Mouse (Mus musculus) heart, postnatal 0 days (tissue): Measurements from ENCODE around the gene Otulin.

ENCODE experiments used
- CTCF ChIP-seq: IDR thresholded peaks from 2 replicates; pipeline ENCODE4 v1.5.1; 2016; ENCODE audit warnings: antibody characterized with exemption, control low read depth, low read depth
- EP300 ChIP-seq: IDR thresholded peaks from 2 replicates; pipeline ENCODE4 v1.6.1; 2016; ENCODE audit warnings: antibody characterized with exemption, low read depth

DNA sequence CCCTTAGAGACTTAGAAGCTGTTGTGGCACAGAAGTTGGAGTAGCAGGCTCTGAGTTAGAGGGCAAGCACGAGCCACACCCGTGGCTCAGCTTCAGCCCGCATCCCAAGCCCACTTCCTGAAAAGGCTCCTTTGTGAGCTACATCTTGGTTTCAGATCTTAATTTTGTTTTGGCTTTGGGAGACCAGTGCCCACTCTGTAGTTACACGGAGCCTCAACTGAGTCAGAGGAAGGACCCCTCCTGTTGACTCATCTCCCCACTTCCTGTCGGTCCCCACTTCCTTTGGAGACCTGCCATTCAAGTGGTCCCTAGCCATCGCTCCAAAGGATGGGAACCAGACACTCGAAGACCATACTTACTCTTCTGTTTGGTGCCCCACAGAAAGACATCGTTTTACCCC lies 112.5 kb downstream of the Otulin start:
- no peak for TF ChIP-seq CTCF
- TF ChIP-seq EP300, result no peak
